Mouse (Mus musculus) kidney, postnatal 4 days (tissue): Measurements from ENCODE around the gene Ppp1r2.

Experiments
- DNase-seq, 2 experiments: peaks; one replicate each; pipeline ENCODE4 v3.0.0; 2021; ENCODE audit warnings: mixed read lengths in 2 of 2

Gene Ppp1r2

DNA sequence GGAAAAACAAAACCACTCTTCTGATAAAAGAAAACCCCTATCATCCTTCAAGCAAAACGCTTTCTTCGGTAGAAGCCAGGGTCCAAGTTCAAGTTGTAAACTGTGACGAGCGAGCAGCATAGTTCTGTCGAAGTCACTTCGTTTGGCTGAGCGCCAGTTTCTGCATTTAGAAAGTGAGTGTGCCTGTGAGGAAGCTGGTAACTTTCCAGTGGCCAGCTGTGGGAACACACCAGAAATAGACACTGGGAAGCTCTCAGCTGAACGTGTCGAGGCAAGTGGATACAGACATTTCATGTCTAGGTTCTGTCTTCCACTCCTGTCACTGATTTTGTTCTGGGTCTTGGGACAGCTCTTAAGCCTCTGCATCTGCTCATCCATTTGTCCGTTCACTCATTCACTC, 15.2 kb upstream of the Ppp1r2 start:
- DNase-seq: peak; percentile 86 to 92

DNA sequence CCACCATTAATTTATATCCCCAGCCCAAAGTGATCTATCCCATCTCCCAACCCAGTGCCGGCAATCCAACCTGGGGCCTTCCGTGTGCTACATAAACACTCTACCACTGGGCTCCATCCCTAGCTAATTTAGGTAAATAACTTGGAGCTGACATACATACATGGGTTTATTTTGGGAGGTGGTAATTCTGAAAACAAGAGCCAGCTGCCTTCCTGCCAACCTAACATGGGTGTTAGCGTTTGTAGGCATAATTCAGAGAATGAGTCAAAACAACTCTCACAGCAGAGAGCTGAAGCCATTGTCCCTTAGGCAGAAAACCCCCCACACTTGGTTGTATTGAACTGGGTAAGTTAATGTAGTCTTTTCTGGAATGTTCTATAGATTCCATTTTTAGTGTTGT, 12.6 kb upstream of the Ppp1r2 start:
- no peak for DNase-seq

DNA sequence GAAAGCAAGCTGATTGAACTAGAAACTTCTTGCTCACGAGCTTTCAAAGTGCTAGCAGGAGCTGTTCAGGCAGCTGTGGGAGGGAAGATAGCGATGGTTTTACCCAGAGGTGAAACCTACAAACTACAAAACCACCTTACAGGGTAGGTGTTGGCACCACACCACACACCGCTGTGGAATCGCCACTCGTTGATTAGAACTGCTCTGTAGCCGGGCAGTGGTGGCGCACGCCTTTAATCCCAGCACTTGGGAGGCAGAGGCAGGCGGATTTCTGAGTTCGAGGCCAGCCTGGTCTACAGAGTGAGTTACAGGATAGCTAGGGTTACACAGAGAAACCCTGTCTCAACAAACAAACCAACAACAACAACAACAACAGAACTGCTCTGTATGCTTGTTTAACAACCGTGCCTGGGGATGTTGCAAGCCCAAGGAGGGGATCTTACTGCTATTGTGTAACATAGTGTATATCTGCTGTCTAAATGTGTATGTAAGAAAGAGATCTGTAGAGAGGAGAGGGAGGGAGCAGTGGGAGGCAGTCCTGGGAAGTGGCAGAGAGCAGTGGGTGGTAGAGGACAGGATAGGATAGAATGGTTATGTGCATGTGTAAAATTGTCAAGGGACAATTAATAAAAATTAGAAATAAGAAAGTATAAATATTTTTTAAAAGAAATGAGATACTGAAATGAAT, 11.9 kb upstream of the Ppp1r2 start:
- DNase-seq: no peak

DNA sequence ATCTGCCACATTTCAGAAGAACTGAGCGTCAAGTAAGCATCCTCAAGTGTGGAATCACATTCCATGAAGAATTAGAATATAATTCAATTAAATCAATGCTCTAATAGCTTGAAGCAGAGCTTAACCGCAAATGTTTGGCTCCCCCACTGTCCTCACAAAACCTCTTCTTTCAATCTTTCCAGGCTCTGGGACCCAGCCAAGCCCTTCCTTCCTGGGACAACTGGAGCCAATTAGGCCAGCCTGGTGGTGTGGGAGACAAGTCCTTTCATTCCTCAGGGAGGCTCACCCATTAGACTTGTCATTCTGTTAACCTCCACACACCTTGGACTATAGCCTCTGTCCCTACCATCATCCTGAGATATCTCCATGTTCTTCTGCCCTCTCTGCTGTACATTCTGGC, 6.9 kb upstream of the Ppp1r2 start:
- DNase-seq: peak; percentile 65 to 78

DNA sequence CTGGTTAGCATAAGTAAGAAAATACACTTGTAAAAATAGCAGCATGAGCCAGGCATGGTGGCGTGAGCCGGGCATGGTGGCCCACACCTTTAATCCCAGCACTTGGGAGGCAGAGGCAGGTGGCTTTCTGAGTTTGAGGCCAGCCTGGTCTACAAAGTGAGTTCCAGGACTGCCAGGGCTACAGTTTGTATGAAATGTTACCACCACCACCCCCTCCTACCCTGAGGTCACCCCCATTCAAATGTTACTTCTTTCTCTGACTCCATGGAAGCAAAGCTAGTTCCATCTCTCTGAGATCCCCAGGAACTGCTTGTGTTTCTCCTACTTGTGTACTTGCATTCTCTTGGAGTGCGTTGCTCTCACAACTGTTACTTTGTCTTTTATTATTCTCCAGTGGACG, 5.1 kb upstream of the Ppp1r2 start:
- no peak for DNase-seq

DNA sequence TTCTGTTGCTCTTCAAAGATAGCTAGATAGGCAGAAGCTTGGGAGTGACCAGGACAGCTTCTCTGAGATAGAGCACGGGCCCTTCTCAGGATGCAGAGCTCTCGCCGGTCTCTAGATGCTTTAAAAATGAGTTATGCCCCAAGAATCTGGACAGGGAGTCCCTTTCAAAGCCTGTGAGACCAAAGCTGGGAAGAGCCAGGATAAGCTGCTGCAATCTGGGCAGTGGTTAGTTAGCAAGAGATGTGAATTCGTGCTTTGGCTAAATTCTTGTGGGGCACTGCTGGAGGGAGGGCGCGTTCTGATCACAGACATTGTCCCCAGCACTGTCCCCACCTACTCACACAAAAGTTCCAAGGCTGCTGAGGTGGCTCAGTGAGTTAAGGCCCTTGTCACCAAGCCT, 3.5 kb upstream of the Ppp1r2 start:
- DNase-seq: no peak

DNA sequence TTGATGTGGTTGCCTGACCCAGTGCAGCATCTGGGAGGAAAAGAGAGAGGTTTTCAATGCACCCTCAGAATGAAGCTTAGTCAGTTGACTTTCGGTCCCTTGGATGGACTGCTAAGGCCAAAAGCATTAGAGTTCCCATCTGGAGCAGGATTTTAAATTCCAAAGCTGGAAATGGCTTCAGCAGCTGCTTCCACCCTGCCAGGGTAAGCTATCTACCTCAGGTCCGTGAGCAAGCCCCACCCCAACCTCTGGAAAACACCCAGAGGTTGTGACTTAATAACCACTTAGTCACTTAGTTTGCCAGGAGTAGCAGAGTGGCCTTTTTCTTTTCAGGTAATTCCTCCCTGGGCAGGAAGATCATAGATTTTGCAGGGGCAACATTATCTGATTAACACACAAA, 3.0 kb upstream of the Ppp1r2 start:
- no peak for DNase-seq

DNA sequence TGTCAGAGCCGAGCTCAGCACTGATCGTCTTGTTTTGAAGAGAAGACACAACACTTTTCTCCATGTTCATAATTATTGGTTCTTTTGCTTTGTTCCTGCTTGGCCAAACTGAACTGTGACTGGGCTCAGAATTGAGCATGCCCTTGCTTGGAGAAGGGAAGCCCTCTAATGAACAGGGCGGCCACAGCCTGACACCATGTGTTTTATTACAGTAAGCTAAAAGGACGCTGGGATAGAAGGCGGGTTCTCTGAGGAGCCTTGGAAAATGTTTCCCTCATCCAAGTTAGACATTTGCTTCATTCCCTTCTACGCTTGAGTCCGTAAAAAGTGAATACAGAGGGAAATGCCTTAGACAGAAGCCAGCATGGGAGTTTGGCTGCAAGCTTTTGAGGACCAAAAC, 1.9 kb upstream of the Ppp1r2 start:
- DNase-seq: peak in 1 of 2 experiments; percentile 47

DNA sequence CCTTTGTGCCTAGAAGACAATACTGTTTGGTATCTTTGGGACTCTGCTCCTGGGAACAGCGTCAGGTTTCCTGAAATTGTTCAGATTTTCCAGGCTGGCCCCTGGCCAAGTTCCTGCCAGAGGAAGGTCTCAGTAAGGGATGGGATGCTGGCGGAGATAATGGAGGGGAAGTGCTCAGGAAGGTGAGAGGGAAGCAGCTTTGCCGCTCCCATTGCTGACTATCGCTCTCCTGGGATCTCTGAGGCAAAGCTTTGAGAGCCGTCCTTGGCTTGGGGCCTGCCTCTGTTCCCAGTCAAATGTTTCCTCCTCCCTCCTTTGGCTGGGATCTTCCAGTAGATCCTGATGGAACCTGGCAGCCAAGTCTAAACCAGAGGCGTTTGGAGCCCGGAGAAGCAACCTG, 1.5 kb upstream of the Ppp1r2 start:
- peak; percentile 74 to 82 for DNase-seq

DNA sequence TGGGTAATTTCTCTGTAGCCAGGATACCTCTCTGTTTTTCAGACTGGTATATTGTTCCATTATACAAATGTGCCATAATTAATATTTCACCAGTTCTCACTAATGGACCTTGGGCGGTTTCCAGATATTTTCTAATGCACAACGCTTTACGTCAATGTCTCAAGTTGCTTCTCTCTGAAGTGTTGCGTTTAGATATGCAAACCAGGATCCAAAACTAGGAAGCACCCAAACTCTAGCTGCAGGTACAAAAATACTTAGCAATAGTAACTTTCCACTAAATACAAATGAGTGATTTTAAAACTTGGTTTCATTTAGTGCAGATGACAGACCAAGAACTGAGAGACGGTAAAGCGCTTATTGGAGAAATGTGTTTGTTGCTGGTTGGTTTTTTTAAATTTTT, 993 bp downstream of the Ppp1r2 start:
- no peak for DNase-seq

DNA sequence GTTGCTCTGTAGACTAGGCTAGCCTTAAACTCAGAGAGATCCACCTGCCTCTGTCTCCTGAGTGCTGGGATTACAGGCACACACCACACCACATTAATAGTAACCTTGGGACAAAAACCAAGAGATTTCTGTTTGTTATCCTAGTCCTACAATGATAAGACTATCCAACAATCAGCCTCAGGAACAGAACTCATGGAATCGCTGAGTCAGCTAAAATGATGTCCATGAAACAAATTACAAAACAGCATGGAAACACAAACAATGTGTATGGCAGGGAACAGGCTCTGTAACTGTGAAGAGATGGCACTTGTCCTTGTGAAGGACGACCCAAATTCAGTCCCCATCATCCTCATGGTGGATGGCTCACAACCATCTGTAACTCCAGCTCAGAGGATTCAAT, 8.4 kb downstream of the Ppp1r2 start:
- DNase-seq: no peak

DNA sequence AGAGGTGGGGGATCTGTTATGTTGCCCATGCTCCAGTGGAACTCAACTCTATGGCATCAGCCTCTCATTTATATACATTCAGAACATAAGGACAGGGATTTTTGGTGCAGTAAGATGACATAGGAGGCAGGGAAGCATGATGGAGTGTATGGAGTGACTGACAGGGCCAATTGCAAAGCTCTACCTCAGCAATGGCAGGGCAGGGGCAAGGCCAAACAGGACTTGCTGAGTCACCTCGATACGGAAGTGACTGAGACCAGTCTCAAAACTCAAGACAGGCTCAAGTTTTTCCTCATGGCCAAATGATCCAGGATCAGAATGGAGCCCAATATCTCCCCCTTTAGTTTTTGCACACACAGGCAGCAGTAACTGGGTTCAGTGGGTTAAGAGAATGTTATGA, 18.9 kb downstream of the Ppp1r2 start:
- no peak for DNase-seq

DNA sequence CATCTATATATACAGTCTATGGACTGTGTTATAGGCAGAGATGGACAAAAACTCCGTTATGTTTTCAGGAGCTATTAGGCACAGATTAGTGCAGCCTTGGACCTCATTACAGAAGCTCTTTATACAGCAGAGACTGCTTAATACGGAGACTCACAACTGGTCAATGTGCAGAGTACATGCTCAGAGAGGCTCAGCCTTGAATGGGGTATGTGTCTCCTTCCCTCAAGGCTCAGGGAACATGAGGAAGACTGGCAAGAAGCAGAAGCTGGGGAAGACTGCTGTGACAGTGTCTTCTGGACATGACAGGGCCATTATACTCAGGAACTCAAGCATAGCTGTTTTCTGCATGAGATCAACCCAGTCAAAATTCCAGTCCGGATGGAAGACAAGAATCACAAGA, 19.4 kb downstream of the Ppp1r2 start:
- DNase-seq: no peak

DNA sequence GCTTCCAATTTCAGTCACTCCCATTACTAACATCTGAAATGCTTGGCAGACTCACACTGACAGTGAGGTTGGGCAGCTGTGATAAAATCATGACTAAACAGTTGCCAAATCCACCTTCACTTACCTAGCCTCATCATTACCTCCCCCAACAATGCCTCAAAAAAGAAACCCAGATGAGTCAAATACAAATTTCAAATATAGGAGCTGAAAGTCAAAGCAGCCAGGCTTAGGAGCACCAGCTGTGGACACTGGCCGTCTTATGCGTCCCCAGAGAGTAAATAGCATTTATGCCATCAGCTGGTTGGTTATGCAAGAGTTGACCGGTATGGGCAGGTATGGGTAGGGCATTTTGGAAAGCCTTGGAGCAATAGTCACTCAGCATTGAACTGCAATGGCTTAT, 25.7 kb downstream of the Ppp1r2 start:
- no peak for DNase-seq

DNA sequence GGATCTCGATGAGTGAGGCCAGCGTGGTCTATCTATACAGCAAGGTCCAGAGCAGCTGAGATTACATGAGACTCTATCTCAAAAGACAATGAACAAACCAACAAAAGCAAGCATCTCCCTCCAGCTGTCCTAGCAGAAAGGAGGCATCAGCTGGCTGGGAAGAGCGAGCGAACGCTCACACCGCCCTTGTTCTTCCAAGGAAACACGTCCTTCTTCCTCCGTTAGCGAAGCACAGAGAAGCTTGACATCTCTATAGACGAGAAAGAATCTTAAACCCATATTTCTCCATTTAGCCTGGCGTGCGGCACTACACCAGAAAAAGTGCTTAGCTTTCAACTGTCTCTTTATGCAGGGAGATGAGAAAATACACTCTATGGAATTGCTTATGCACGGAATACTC, 26.4 kb downstream of the Ppp1r2 start:
- no peak for DNase-seq

DNA sequence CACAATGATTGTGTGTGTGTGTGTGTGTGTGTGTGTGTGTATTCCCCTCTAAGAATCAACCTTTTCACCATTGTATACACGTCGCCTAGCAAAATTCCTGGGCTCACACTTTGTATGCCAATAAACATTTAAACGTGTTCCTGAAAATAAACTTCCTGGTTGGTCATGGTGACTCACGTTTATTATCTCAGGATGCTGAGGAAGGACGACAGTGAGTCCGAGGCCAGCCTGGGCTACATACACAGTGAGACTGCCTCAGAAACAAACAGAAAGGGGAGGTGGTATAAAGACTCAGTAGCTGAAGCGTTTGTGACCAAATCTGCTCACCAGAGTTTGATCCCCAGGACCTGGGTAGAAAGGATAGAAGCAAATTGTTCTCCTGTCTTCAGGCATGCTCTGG, 27.6 kb downstream of the Ppp1r2 start:
- DNase-seq: no peak

DNA sequence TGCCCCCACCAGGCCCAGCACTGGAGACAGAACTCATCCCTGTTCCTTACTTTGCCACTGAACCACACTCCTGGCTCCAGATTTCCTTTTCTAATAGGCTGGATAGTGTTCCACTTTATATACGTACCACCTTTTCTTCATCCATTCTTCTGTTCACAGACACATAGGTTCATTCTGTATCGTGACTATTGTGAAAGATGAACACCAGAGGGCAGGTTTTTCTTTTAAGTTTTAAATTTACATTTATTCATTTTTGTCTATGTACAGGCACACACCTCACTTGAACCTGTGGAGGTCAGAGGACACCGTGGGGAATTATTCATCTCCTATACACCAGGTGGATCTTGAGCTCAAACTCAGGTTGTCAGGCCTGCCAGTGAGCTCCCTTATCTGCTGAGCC, 31.0 kb downstream of the Ppp1r2 start:
- no peak for DNase-seq

DNA sequence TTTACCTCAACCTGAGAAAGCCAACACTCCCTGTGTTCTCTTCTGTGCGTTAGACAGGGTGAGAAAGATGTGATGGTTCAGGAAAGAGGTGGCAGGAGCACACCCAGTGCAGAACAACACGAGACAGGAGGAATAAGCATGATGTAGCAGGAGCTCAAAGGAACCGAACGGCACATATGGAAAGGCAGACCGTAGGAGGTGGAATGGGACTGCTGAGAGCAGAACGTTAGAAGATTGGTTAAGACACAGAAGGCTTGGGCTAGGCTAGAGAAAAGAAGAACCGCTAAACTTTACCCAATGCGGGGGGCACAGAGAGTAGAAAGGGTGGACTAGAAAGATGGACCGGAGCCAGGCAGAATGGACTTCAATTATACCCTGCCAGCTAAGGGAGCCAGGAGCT, 33.6 kb downstream of the Ppp1r2 start:
- no peak for DNase-seq

DNA sequence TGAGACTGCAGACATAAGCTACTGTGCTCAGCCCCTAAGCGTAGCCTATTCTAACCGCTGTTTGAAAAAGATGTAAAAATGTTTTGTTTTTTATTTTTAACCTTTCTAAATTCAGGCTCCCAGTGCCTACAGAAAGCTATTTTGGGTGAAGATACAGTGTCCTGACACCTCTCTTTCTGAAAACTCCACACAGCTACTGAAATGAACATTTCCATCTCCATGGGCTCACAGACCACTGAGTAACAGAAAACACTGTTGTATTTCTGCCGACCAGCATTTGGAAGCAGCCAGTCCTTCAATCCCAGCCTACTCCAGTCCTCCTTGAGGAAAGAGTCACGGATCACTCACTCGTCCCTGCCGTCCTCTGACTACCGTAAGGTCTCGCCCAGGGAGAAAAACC, 34.5 kb downstream of the Ppp1r2 start:
- DNase-seq: no peak

DNA sequence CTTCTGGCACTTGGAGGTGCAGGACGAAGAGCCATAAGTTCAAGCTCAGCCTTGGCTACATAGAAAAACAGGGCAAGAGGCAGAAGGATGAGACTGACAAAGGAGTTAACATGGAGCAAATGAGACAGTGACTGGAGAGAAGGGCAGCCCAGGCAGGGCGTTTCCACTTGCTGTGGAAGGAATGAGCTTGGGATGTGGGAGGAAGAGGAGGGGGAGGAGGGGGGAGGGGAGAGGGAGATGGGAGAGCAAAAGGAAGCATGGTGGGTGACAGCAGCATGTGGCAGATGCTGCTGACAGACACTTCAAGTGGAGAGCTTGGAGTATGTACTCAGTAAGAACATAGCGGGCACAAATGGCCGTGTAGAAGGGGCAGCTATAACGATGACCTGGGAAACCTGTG, 36.8 kb downstream of the Ppp1r2 start:
- no peak for DNase-seq

DNA sequence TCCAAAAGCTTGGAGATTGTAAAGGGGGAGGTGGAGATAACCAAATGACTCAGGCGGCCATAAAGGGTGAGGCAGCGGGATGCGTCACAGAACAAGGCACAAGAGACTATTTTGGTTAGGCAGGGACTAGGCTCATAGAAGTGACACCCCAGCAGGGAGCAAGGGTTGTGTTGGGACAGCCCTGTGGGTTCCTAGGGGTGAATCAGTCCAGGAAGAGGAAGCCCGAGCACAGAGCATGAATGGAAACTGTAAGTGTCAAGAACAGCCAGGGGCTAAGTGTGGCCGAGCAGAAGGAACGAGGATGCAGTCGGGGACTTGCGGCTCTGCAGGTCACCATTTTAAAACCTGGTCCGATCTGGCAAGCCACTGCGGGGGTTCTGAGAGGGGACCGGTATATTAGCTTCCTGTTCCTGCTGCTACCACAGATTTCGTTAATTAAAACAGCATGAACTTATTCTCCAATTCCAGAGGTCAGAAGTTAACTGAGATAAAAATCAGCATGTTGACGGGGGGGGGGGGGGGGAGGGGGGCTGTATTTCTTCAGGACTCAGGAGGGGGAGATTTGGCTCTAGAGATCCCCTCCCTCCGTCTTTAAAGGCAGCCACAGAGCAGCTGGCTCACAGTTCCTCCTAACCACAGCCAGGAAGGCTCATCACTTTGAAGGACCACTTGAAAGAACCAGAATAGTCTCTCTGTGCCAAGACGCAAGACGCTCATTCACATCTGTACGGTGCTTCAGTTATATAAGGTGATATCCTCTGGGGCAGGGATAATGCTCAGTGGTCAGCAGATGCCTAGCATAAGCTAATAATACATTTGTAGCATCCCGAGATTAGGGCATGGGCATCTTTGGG, 39.4 kb downstream of the Ppp1r2 start:
- DNase-seq: peak in 1 of 2 experiments; percentile 21

DNA sequence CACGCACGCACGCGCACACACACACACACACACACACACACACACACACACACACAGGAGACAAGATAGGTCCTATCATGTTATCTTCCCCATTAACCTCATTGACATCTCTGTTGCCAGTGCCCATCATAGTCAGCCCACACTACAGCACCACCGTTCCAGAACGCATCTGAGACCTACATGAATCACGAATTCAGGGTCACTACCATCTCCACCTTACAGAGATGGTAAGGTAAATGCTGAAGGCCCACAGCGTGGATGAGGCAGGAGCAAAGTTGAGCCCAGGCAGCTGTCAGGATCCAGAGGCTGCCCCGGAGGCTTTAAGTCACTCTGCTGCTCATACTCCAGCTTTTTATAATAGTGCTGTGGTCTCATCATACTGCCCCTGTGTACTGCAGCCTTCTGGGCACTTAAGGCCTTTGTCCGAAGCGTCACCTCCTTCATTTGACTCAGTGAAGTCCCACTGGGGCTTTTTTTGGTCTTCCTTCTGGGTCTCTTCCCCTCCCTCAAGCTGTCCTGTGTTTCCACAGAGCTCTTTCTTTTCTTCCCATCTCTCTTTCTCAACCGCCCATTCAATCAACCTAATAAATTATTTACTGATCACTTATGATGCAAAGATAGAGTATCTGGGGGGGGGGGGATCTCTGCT, 40.1 kb downstream of the Ppp1r2 start:
- no peak for DNase-seq

DNA sequence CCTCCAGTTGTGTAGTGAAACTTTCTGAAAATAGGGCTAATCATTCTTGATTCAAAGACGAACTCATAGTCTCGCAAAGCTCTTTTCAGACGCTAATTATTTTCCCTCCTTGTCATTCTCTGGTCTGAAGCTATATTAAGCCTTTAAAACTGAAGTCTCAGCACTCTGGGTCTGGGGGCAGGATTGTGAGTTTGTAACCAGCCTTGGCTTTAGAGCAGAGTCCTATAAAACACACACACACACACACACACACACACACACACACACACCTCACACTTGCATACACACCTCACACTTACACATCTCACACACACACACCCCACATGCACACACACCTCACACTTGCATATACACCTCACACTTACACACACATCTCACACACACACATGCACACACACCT, 40.7 kb downstream of the Ppp1r2 start:
- DNase-seq: no peak
